Mouse (Mus musculus): Measurements from ENCODE around the gene Selenok. TPM values are rescaled to one million over a fixed set of nuclear protein-coding genes. Genes with fewer than 3 reads are reported as not detected.

Gene Selenok
- 407 and 458 TPM in 2 replicates for polyA plus RNA-seq (2015; fragmentation: Nextera tagmentation; extraction: Ambion mirVana)

GRCm38 (mm10) chr14:29968075-29968821 is at the start of gene Selenok:
Gene Selenok, plus strand, starts transcription at chr14:29968308.

GRCm38 (mm10) chr14:29978254-29979204 is 10.4 kb downstream of the Selenok start, which contains the start of gene Actr8:
Gene Actr8, plus strand, starts transcription at chr14:29978337.

GRCm38 (mm10) chr14:30008733-30009575 is 40.8 kb downstream of the Selenok start, which contains the start of the genes Il17rb and Chdh:
Gene Il17rb, minus strand, starts transcription at chr14:30008896.
Gene Chdh, plus strand, starts transcription at chr14:30009023.

Small RNA genes within 50 kb of the gene (microRNA-seq; reads per million reads assigned to microRNA genes)
- not detected for gene Mir6947

Other genes starting within 250 kb of the Selenok start
- gene Cacna2d3, start 246.4 kb upstream of the Selenok start, polyA plus RNA-seq (2015; fragmentation: Nextera tagmentation; extraction: Ambion mirVana), result 40.6 and 45.2 TPM in 2 replicates
- gene Actr8, start 10.0 kb downstream of the Selenok start, polyA plus RNA-seq (2015; fragmentation: Nextera tagmentation; extraction: Ambion mirVana), result 52.6 and 59.2 TPM in 2 replicates
- 1.4 and 2.1 TPM in 2 replicates for gene Il17rb, start 40.6 kb downstream of the Selenok start, polyA plus RNA-seq (2015; fragmentation: Nextera tagmentation; extraction: Ambion mirVana)
- gene Chdh, start 40.7 kb downstream of the Selenok start, polyA plus RNA-seq (2015; fragmentation: Nextera tagmentation; extraction: Ambion mirVana), result 0.54 and 0.56 TPM in 2 replicates